Mouse (Mus musculus) hindbrain, embryonic 11.5 days (tissue): ENCODE data around the gene Nol9. TPM values are rescaled to one million over a fixed set of nuclear protein-coding genes. Genes with fewer than 3 reads are reported as not detected.

Experiments
- ATAC-seq: fragments of 200-750 bp; cut with Nextera tagmentation; 2 replicates; pipeline ENCODE4 v1.8.0; 2017; ENCODE audit warnings: mild to moderate bottlenecking, moderate TSS enrichment, moderate library complexity; ENCODE audit not compliant: low FRiP score
- DNase-seq: peaks from one replicate; pipeline ENCODE4 v3.0.0-alpha.2; 2015; ENCODE audit warnings: low spot score
- H3K27ac ChIP-seq: fragments of 300-500 bp; sonication (generic); 2 replicates; pipeline ENCODE4 v1.5.1; 2014; ENCODE audit warnings: mild to moderate bottlenecking, low read depth, low read length
- H3K27me3 ChIP-seq: fragments of 300-500 bp; sonication (generic); 2 replicates; pipeline ENCODE4 v1.6.1; 2014; ENCODE audit warnings: mild to moderate bottlenecking, low read length, moderate library complexity, mixed read lengths; ENCODE audit not compliant: control insufficient read depth, insufficient read depth
- H3K36me3 ChIP-seq: fragments of 300-500 bp; sonication (generic); 2 replicates; pipeline ENCODE4 v1.6.1; 2014; ENCODE audit warnings: mild to moderate bottlenecking, low read length, moderate library complexity, mixed read lengths; ENCODE audit not compliant: control insufficient read depth, insufficient read depth
- H3K4me1 ChIP-seq: fragments of 300-500 bp; sonication (generic); replicated peaks from 2 replicates; pipeline ENCODE4 v1.6.1; 2014; ENCODE audit warnings: low read length, mixed read lengths; ENCODE audit not compliant: control insufficient read depth, insufficient read depth
- H3K4me2 ChIP-seq: fragments of 300-500 bp; sonication (generic); replicated peaks from 2 replicates; pipeline ENCODE4 v1.6.1; 2014; ENCODE audit warnings: mild to moderate bottlenecking, low read depth, low read length
- H3K4me3 ChIP-seq: fragments of 300-500 bp; sonication (generic); 2 replicates; pipeline ENCODE4 v1.5.1; 2014; ENCODE audit warnings: low read depth, low read length
- H3K9ac ChIP-seq: fragments of 300-500 bp; sonication (generic); 2 replicates; pipeline ENCODE4 v1.6.1; 2014; ENCODE audit warnings: low read depth, low read length
- H3K9me3 ChIP-seq: fragments of 300-500 bp; sonication (generic); 2 replicates; pipeline ENCODE4 v1.6.1; 2016; ENCODE audit warnings: low read length; ENCODE audit not compliant: control insufficient read depth
- WGBS: fragments of 180-500 bp; shearing (Covaris S2); extraction: QIAGEN DNeasy Blood & Tissue Kit; methylation state at CpG from one replicate; pipeline ENCODE4 v1.1.7; 2014; 5-methylcytosine and 5-hydroxymethylcytosine counted together
- polyA plus RNA-seq: library from polyadenylated mRNA; unstranded; fragments of >200 nt; fragmentation: Nextera tagmentation; extraction: Ambion mirVana; gene quantifications from 2 replicates; pipeline ENCODE4 v1.2.1, GENCODE M21; 2014

Nol9 gene
- polyA plus RNA-seq, 1 experiment from 2014 or later, result 23.2 TPM

- H3K4me2 ChIP-seq, result no peak overlapping the region
- ATAC-seq (no peak), DNase-seq (no peak)
- no peak overlapping the region for H3K4me3 ChIP-seq
- H3K9ac ChIP-seq, result no peak overlapping the region
- WGBS, result 77% methylated on average over 7 of the region's 7 CpGs
- H3K9me3 ChIP-seq, result no peaks in the 10 kb centered on the region
- H3K4me1 ChIP-seq, result peaks cover 7% of the 10 kb centered on the region; the same call in 1 of the 2 replicates
- H3K36me3 ChIP-seq, result no peaks in the 10 kb centered on the region
- no peaks in the 10 kb centered on the region for H3K27me3 ChIP-seq
- H3K27ac ChIP-seq, result no peak overlapping the region
Measured at GRCm38 (mm10) chr4:152101081-152101653, 62.0 kb downstream of the Nol9 start.

GRCm38 (mm10) chr4:152101921-152102320, 62.8 kb downstream of the Nol9 start:
- WGBS, result 94% methylated on average over 14 of the region's 16 CpGs
- H3K4me2 ChIP-seq, result no peak overlapping the region
- no peak overlapping the region for H3K9ac ChIP-seq
- H3K4me1 ChIP-seq, result peaks cover 6% of the 10 kb centered on the region; the same call in 1 of the 2 replicates
- ATAC-seq, result no peak
- H3K4me3 ChIP-seq, result no peak overlapping the region
- no peaks in the 10 kb centered on the region for H3K36me3 ChIP-seq
- no peaks in the 10 kb centered on the region; the same call in 1 of the 2 replicates for H3K27me3 ChIP-seq
- H3K27ac ChIP-seq, result no peak overlapping the region
- no peak for DNase-seq
- no peaks in the 10 kb centered on the region for H3K9me3 ChIP-seq

- whole genome bisulfite sequencing, result 29% methylated on average over 7 of the region's 7 CpGs
- no peak overlapping the region for H3K27ac ChIP-seq
- H3K9me3 ChIP-seq, result no peaks in the 10 kb centered on the region
- ATAC-seq (no peak), DNase-seq (peak; percentile 85)
- H3K9ac ChIP-seq, result no peak overlapping the region
- no peaks in the 10 kb centered on the region for H3K36me3 ChIP-seq
- peaks cover 10% of the 10 kb centered on the region; the same call in 1 of the 2 replicates for H3K4me1 ChIP-seq
- no peaks in the 10 kb centered on the region; the same call in 1 of the 2 replicates for H3K27me3 ChIP-seq
- H3K4me2 ChIP-seq, result no peak overlapping the region
- H3K4me3 ChIP-seq, result no peak overlapping the region
Measured at GRCm38 (mm10) chr4:152103025-152103424, 63.9 kb downstream of the Nol9 start.

- no peak overlapping the region for H3K27ac ChIP-seq
- peaks cover 6% of the 10 kb centered on the region; the same call in 1 of the 2 replicates for H3K4me1 ChIP-seq
- 58% methylated on average over 9 of the region's 9 CpGs for WGBS
- no peaks in the 10 kb centered on the region for H3K9me3 ChIP-seq
- H3K9ac ChIP-seq, result no peak overlapping the region
- DNase-seq, result peak; percentile 28
- no peaks in the 10 kb centered on the region; the same call in 1 of the 2 replicates for H3K27me3 ChIP-seq
- no peak for ATAC-seq
- H3K4me2 ChIP-seq, result no peak overlapping the region
- H3K4me3 ChIP-seq, result no peak overlapping the region
- no peaks in the 10 kb centered on the region for H3K36me3 ChIP-seq
Measured at GRCm38 (mm10) chr4:152106746-152107145, 67.6 kb downstream of the Nol9 start.

GRCm38 (mm10) chr4:152107493-152107892, 68.4 kb downstream of the Nol9 start:
- Histone ChIP-seq H3K4me3 (peak overlapping the region; percentile 30), H3K4me1 (peaks cover 6% of the 10 kb centered on the region; the same call in 1 of the 2 replicates), H3K27me3 (no peaks in the 10 kb centered on the region; the same call in 1 of the 2 replicates), H3K36me3 (no peaks in the 10 kb centered on the region), H3K27ac (peak overlapping the region; percentile 58; the same call in 1 of the 2 replicates), H3K9ac (peak overlapping the region; percentile 31; the same call in 1 of the 2 replicates), H3K9me3 (no peaks in the 10 kb centered on the region), H3K4me2 (peak overlapping the region; percentile 76)
- no peak for DNase-seq
- WGBS, result under 1% methylated on average over 24 of the region's 24 CpGs
- peak; percentile 59 for ATAC-seq

GRCm38 (mm10) chr4:152107971-152108509, 68.9 kb downstream of the Nol9 start:
- Histone ChIP-seq H3K4me3 (peak overlapping the region; percentile 30), H3K4me2 (peak overlapping the region; percentile 76), H3K36me3 (no peaks in the 10 kb centered on the region), H3K27ac (peak overlapping the region; percentile 58), H3K9ac (peak overlapping the region; percentile 31; the same call in 1 of the 2 replicates), H3K27me3 (no peaks in the 10 kb centered on the region; the same call in 1 of the 2 replicates), H3K9me3 (no peaks in the 10 kb centered on the region), H3K4me1 (peaks cover 6% of the 10 kb centered on the region; the same call in 1 of the 2 replicates)
- ATAC-seq (peak; percentile 95), DNase-seq (peak; percentile 94)
- WGBS, result 6% methylated on average over 30 of the region's 30 CpGs

- no peaks in the 10 kb centered on the region for H3K36me3 ChIP-seq
- no peaks in the 10 kb centered on the region for H3K9me3 ChIP-seq
- H3K4me3 ChIP-seq, result no peak overlapping the region
- H3K27me3 ChIP-seq, result no peaks in the 10 kb centered on the region; the same call in 1 of the 2 replicates
- WGBS, result 88% methylated on average over 5 of the region's 5 CpGs
- DNase-seq, result no peak
- H3K4me1 ChIP-seq, result peaks cover 6% of the 10 kb centered on the region; the same call in 1 of the 2 replicates
- H3K27ac ChIP-seq, result peak overlapping the region; percentile 7; the same call in 1 of the 2 replicates
- ATAC-seq, result no peak
- peak overlapping the region; percentile 76 for H3K4me2 ChIP-seq
- no peak overlapping the region for H3K9ac ChIP-seq
Measured at GRCm38 (mm10) chr4:152108673-152109072, 69.6 kb downstream of the Nol9 start.

GRCm38 (mm10) chr4:152109509-152109908, 70.4 kb downstream of the Nol9 start:
- 79% methylated on average over 3 of the region's 3 CpGs for WGBS
- H3K27ac ChIP-seq, result no peak overlapping the region
- no peak for DNase-seq
- no peaks in the 10 kb centered on the region for H3K9me3 ChIP-seq
- H3K4me1 ChIP-seq, result peaks cover 6% of the 10 kb centered on the region; the same call in 1 of the 2 replicates
- peaks cover 5% of the 10 kb centered on the region for H3K27me3 ChIP-seq
- no peaks in the 10 kb centered on the region for H3K36me3 ChIP-seq
- no peak overlapping the region for H3K4me3 ChIP-seq
- H3K4me2 ChIP-seq, result no peak overlapping the region
- no peak overlapping the region for H3K9ac ChIP-seq
- no peak for ATAC-seq
